Mouse (Mus musculus): Measurements from ENCODE around the gene Serhl.

DNA sequence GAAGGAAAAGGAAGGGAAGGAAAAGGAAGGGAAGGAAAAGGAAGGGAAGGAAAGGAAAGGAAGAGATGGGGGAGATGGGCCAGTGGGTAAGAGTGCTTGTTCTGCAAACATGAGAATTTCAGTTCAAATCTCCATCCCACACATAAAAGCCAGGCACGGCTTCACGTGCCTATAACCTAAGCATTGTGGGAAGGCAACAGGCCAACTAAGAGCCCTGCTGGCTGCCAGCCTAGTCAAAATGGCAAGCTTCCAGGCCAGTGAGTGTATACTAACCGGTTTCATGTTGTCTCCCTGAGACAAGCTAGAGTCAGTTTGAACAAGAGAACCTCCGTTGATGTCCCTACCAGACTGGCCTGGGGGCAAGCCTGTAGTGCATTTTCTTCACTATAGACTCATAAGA is 23.8 kb upstream of the Serhl start:
- TF ChIP-seq EP300 (IDR thresholded peaks at IDR 0.05; ENCODE audit: insufficient read depth, low read depth, low read length) = no peak
- no peak for TF ChIP-seq POLR2A (IDR thresholded peaks at IDR 0.05; ENCODE audit: insufficient read depth, low read depth, low read length)

Measured in heart, adult 2 months (tissue).